Mouse (Mus musculus) limb, embryonic 14.5 days (tissue): ENCODE data around the gene Fam222a. TPM values are rescaled to one million over a fixed set of nuclear protein-coding genes. Genes with fewer than 3 reads are reported as not detected.

Experiments
- ATAC-seq: fragments of 200-750 bp; cut with Nextera tagmentation; 2 replicates; pipeline ENCODE4 v1.8.0; 2017; ENCODE audit warnings: low read depth, moderate number of reproducible peaks, moderate TSS enrichment; ENCODE audit not compliant: low FRiP score
- DNase-seq: peaks from one replicate; pipeline ENCODE4 v3.0.0-alpha.2; 2015; ENCODE audit warnings: low spot score
- H3K27ac ChIP-seq: fragments of 300-500 bp; sonication (generic); replicated peaks from 2 replicates; pipeline ENCODE4 v1.5.1; 2014; ENCODE audit warnings: low read depth, mild to moderate bottlenecking, low read length, moderate library complexity, mixed read lengths
- H3K27me3 ChIP-seq: fragments of 300-500 bp; sonication (generic); 2 replicates; pipeline ENCODE4 v1.6.1; 2014; ENCODE audit warnings: low read length, mixed read lengths; ENCODE audit not compliant: control insufficient read depth, insufficient read depth
- H3K36me3 ChIP-seq: fragments of 300-500 bp; sonication (generic); 2 replicates; pipeline ENCODE4 v1.6.1; 2014; ENCODE audit warnings: mild to moderate bottlenecking, low read length, moderate library complexity, mixed read lengths; ENCODE audit not compliant: control insufficient read depth, insufficient read depth
- H3K4me1 ChIP-seq: fragments of 300-500 bp; sonication (generic); 2 replicates; pipeline ENCODE4 v1.6.1; 2014; ENCODE audit warnings: antibody characterized with exemption, low read length, mixed read lengths; ENCODE audit not compliant: control insufficient read depth, insufficient read depth
- H3K4me2 ChIP-seq: fragments of 300-500 bp; sonication (generic); replicated peaks from 2 replicates; pipeline ENCODE4 v1.6.1; 2014; ENCODE audit warnings: low read depth, mild to moderate bottlenecking, low read length, moderate library complexity; ENCODE audit not compliant: severe bottlenecking
- H3K4me3 ChIP-seq: fragments of 300-500 bp; sonication (generic); replicated peaks from 2 replicates; pipeline ENCODE4 v1.5.1; 2014; ENCODE audit warnings: low read length
- H3K9ac ChIP-seq: fragments of 300-500 bp; sonication (generic); 2 replicates; pipeline ENCODE4 v1.6.1; 2014; ENCODE audit warnings: mild to moderate bottlenecking, low read depth, low read length, moderate library complexity; ENCODE audit not compliant: severe bottlenecking
- H3K9me3 ChIP-seq: fragments of 300-500 bp; sonication (generic); 2 replicates; pipeline ENCODE4 v1.6.1; 2016; ENCODE audit warnings: low read length; ENCODE audit not compliant: control insufficient read depth
- POLR2A ChIP-seq: fragments of 200-500 bp; IDR thresholded peaks from 2 replicates; pipeline ENCODE4 v1.8.0; 2012; ENCODE audit warnings: inconsistent platforms, mild to moderate bottlenecking, moderate library complexity, borderline replicate concordance; ENCODE audit not compliant: insufficient read depth, insufficient read length; ENCODE audit errors: extremely low read depth
- WGBS: fragments of 180-500 bp; shearing (Covaris S2); extraction: QIAGEN DNeasy Blood & Tissue Kit; methylation state at CpG from one replicate; pipeline ENCODE4 v1.1.7; 2014; 5-methylcytosine and 5-hydroxymethylcytosine counted together
- polyA plus RNA-seq, 2 experiments: library from polyadenylated mRNA; depleted of rRNA in 1 of 2; stranded (reverse) in 1 of 2; unstranded in 1 of 2; fragments of >200 nt; fragmentation: Nextera tagmentation in 1 of 2; extraction: Ambion mirVana in 1 of 2; gene quantifications; 2 replicates each; pipeline versions ENCODE4 v1.2.1 to v1.2.3; 2012 to 2014

The Fam222a gene
- polyA plus RNA-seq (2012; rRNA removed) (1.5 and 2.2 TPM in 2 replicates), polyA plus RNA-seq (2014; fragmentation: Nextera tagmentation; extraction: Ambion mirVana) (0.86 and 1.1 TPM in 2 replicates)

DNA sequence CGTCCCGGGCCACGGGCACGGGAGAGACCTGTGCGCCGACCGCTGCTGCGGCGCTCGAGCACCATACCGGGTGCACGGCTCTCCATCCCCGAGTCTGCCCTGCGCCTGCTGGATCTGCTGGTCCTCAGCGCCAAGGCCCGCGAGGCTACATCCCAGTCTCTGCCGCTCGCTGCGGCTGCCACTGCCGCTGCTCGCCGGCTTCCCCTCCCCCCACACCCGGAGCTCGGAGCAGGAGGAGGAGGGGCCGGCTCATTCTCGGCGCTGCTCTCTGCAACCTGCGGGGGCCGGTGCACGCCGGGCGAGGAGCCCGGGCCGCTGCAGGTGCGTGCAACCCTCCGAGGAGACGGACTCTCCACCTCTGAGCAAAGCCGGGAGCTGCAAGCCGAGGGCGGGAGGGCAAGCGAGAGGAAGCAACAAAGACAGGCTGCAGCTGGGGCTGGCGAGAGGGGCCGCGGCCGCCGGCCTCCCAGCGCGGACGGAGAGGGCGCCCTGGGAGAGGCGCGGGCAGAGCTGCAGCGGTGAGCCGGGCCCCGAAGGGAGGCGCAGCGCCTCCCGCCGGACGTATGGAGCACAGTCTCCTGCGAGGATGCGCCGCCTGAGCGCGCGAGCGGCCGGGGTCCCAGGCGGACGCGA lies at the start of gene Fam222a:
TSS of gene Fam222a (plus strand) at position 452 of the 633 bp plus-strand sequence.
- Histone ChIP-seq H3K4me2 (peak within 1 kb of the TSS; percentile 99), H3K27ac (0 out of 2 replicates have a peak within 1 kb of the TSS, but pooled peaks have one; percentile 14), H3K9me3 (no peaks in the 10 kb centered on the region), H3K9ac (peak within 1 kb of the TSS; percentile 41), H3K4me3 (peak within 1 kb of the TSS; percentile 65), H3K4me1 (peaks cover 32% of the 10 kb centered on the region), H3K36me3 (no peaks in the 10 kb centered on the region), H3K27me3 (peaks cover 30% of the 10 kb centered on the region)
- under 1% methylated on average over 57 of the region's 72 CpGs for WGBS
- ATAC-seq (peak; percentile 67), DNase-seq (no peak)
- no peak for TF ChIP-seq POLR2A

DNA sequence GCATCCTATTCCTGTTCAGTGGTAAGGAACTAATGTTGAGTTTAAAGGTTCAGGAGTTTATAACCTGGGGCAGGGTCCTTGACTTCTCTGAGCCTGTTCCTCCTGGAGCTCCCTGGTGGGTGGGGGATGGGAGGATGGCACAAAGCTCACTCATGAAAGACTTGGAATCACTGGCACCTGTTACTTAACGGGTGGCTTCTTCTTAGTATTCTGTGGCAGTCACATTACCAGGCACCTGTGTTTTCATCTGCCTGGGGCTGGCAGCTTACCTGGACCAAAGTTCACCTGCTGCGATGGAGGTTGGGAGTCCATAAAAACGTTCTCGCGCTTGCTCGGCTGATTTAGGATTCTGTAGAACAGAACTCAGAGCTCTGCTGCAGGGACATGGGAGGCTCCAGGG lies 39.5 kb upstream of the Fam222a start:
- ATAC-seq: no peak
- no peaks in the 10 kb centered on the region for H3K9me3 ChIP-seq

DNA sequence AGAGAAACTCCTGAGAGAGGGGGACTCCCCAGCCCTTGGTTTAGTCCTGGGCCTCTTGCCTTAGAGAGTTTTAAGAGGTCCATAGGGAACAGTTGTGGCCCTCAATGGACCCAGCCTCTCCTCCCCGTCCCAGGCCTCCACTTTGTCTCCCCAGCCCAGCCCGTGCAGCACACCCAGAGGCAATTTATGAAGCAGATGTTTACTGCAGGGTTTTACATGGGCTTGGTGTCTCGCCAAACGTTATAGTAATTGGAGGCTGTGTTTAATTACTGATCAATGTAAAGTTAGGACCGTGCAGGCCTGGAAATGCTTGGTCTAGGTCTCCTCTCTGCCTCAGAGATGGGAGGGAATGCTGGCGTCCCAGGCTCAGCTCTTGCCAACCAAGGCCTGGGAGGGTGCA lies 37.5 kb upstream of the Fam222a start:
- ATAC-seq: no peak
- WGBS: 13% methylated on average over 6 of the region's 6 CpGs

More for the DNA sequence above, 39.5 kb upstream of the Fam222a start:
- TF ChIP-seq POLR2A: no peak
- DNase-seq: no peak
- 81% methylated on average over 6 of the region's 6 CpGs for WGBS
- no peak overlapping the region for H3K27ac ChIP-seq
- no peak overlapping the region for H3K9ac ChIP-seq
- H3K4me3 ChIP-seq: no peak overlapping the region
- H3K27me3 ChIP-seq: no peaks in the 10 kb centered on the region
- H3K4me1 ChIP-seq: peaks cover 4% of the 10 kb centered on the region; the same call in 1 of the 2 replicates
- H3K36me3 ChIP-seq: no peaks in the 10 kb centered on the region
- H3K4me2 ChIP-seq: no peak overlapping the region

DNA sequence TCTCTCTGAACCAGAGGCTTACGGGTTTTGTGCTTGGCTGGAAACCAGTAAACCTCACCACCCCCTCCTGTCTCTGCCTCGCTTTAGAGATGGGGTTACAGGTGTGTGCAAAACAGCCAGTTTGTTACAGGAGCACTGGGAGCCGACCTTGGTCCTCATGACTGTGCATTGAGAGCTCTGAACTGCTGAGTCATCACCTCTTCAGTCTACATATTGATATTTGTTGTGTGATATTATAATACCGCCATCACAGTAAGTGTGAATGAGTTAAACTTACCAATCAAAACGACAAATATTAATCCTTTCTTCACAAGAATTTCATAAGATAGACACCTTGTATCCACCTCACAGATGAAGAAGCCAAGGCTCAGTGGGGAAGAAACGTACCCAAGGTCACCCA lies 35.8 kb upstream of the Fam222a start:
- ATAC-seq: no peak
- Histone ChIP-seq H3K4me1 (peaks cover 4% of the 10 kb centered on the region; the same call in 1 of the 2 replicates), H3K9me3 (no peaks in the 10 kb centered on the region), H3K4me2 (no peak overlapping the region), H3K9ac (no peak overlapping the region), H3K36me3 (no peaks in the 10 kb centered on the region), H3K27me3 (0 out of 2 replicates have a peak, but pooled peaks cover 2% of the 10 kb centered on the region), H3K4me3 (no peak overlapping the region), H3K27ac (no peak overlapping the region)
- no peak for DNase-seq
- TF ChIP-seq POLR2A: no peak
- WGBS: 73% methylated on average over 6 of the region's 6 CpGs

More for the DNA sequence above, 37.5 kb upstream of the Fam222a start:
- DNase-seq: no peak
- no peaks in the 10 kb centered on the region for H3K36me3 ChIP-seq
- H3K4me3 ChIP-seq: no peak overlapping the region
- no peak overlapping the region for H3K27ac ChIP-seq
- H3K4me2 ChIP-seq: no peak overlapping the region
- no peaks in the 10 kb centered on the region for H3K27me3 ChIP-seq
- no peaks in the 10 kb centered on the region for H3K9me3 ChIP-seq
- no peak for TF ChIP-seq POLR2A
- H3K9ac ChIP-seq: no peak overlapping the region
- H3K4me1 ChIP-seq: peaks cover 4% of the 10 kb centered on the region; the same call in 1 of the 2 replicates

DNA sequence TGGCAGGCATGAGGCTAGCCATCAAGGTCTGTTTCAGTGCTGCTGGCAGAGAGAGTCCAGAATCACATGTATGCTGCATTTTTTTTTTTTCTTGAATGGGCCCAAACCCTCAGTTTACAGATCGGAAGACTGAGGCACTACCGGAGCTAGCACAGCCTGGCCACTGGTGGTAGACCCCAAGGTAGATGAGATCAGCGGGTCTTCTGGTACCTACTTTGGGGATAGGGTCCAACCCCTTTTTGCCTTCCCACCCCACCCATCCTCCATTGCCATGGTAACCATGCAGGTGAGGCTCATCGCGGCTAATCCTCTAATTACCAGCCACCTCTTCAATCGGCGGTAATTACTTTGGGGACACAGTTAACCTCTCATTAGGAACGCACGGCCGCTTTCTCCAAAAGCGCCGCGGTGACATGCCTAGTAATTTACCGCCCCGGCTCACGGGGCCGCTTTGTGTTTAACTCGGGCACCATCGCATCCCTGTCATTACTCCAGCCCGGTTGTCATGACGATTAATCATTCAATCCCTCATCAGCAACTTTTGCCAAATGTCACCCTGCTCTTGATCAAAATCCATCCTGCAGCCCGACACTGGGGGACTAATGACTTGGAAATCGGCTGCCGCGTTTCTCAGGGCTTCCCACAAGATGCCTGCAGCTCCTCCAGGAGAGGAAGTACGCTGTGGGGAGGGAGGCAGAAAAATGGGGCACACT lies 30.4 kb upstream of the Fam222a start:
- H3K4me2 ChIP-seq: peak overlapping the region; percentile 29
- H3K27ac ChIP-seq: no peak overlapping the region
- TF ChIP-seq POLR2A: no peak
- no peaks in the 10 kb centered on the region for H3K9me3 ChIP-seq
- no peak overlapping the region for H3K9ac ChIP-seq
- no peaks in the 10 kb centered on the region for H3K36me3 ChIP-seq
- DNase-seq (no peak), ATAC-seq (no peak)
- H3K4me3 ChIP-seq: peak overlapping the region; percentile 18
- WGBS: 7% methylated on average over 26 of the region's 26 CpGs
- 0 out of 2 replicates have a peak, but pooled peaks cover 11% of the 10 kb centered on the region for H3K27me3 ChIP-seq
- H3K4me1 ChIP-seq: peaks cover 29% of the 10 kb centered on the region
